Mouse (Mus musculus) midbrain, embryonic 10.5 days (tissue): Measurements from ENCODE around the gene Pex1. TPM values are rescaled to one million over a fixed set of nuclear protein-coding genes. Genes with fewer than 3 reads are reported as not detected.
"Not testable (repeated sequence)": the region's sequence is repeated elsewhere in the genome, so short reads cannot be mapped to it uniquely, and the experiment has no call there.

Experiments
- DNase-seq: peaks from one replicate; pipeline ENCODE4 v3.0.0-alpha.2; 2017; ENCODE audit warnings: low spot score
- H3K27ac ChIP-seq: fragments of 300-500 bp; sonication (generic); replicated peaks from 2 replicates; pipeline ENCODE4 v1.5.1; 2016; ENCODE audit warnings: mild to moderate bottlenecking
- H3K27me3 ChIP-seq: fragments of 300-500 bp; sonication (generic); 2 replicates; pipeline ENCODE4 v1.6.1; 2016; ENCODE audit warnings: low read depth, mild to moderate bottlenecking; ENCODE audit not compliant: poor library complexity, severe bottlenecking
- H3K36me3 ChIP-seq: fragments of 300-500 bp; sonication (generic); 2 replicates; pipeline ENCODE4 v1.6.1; 2016; ENCODE audit warnings: mild to moderate bottlenecking, moderate library complexity
- H3K4me1 ChIP-seq: fragments of 300-500 bp; sonication (generic); 2 replicates; pipeline ENCODE4 v1.6.1; 2016
- H3K4me3 ChIP-seq: fragments of 300-500 bp; sonication (generic); 2 replicates; pipeline ENCODE4 v1.5.1; 2016; ENCODE audit warnings: mild to moderate bottlenecking, moderate library complexity
- H3K9me3 ChIP-seq: fragments of 300-500 bp; sonication (generic); replicated peaks from 2 replicates; pipeline ENCODE4 v1.6.1; 2016; ENCODE audit warnings: mild to moderate bottlenecking
- WGBS: fragments of 180-500 bp; shearing (Covaris S2); methylation state at CpG from one replicate; pipeline ENCODE4 v1.1.7; 2016; 5-methylcytosine and 5-hydroxymethylcytosine counted together
- polyA plus RNA-seq: library from polyadenylated mRNA; unstranded; fragments of >200 nt; fragmentation: Nextera tagmentation; extraction: Ambion mirVana; gene quantifications from 2 replicates; pipeline ENCODE4 v1.2.1, GENCODE M21; 2016

Gene Pex1
- polyA plus RNA-seq, 1 experiment from 2014 or later, result 14.8 TPM

DNA sequence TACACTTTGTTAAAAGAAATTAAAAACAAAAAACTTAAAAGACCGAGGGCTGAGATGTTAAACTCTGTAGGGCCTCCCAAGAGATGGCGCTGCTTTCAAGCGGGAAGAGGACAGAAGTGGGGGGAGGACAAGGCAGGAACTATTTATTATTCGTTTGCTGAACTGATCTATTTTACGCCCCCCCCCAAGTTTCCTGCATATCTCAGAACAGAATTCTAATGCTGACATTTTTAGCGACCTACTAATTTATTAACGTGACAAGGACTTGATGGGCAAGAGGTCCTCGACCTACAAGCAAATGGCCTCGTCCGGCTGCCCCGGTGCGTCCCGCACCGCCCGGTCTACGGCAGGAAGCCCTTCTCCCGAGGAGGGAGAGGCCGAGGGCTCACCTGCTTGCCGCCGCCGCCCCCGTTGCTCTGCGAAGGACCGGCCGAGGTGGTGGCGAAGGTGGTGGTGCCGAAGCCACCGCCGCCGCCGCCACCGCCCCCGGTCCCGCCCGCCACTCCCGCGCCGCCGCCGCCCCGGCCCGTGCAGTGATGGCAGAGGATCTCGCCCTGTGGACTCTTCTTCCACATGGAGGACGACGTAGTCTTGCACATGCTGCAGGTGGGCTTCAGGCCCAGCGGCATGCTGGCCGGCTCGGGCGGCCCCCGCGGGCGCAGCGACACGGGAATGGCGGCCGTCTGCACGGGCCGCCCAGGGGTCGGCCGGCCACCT lies 51.3 kb downstream of the Pex1 start:
- under 1% methylated on average over 52 of the region's 60 CpGs for WGBS
- peak; percentile 71 for DNase-seq
- H3K4me1 ChIP-seq, result peaks cover 19% of the 10 kb centered on the region
- H3K9me3 ChIP-seq, result no peaks in the 10 kb centered on the region
- peak overlapping the region; percentile 96 for H3K27ac ChIP-seq
- peak overlapping the region; percentile 94 for H3K4me3 ChIP-seq
- H3K27me3 ChIP-seq, result no peaks in the 10 kb centered on the region
- peaks cover 36% of the 10 kb centered on the region for H3K36me3 ChIP-seq

DNA sequence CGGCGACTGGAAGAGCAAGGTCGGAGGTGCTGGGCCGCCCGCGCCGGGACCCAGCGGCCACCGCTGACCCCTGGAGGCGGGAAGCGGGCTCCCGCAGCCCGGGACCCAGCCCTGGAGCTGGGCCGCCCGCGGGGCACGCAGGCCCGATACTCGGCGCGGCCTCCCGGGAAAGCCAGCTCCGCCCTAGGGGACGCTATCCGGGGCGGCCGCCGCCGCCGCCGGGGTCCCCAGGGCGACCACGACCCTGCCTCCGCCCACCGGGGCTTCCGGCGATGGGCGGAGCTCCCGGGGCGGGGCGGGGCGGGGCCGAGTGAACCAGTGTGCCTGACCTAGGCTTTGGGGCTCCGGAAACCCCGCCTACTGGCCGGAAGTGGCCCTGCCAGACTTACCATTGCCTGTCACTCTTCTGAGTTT lies 51.8 kb downstream of the Pex1 start:
- no peaks in the 10 kb centered on the region for H3K27me3 ChIP-seq
- H3K4me3 ChIP-seq, result peak overlapping the region; percentile 94
- H3K36me3 ChIP-seq, result peaks cover 31% of the 10 kb centered on the region
- H3K9me3 ChIP-seq, result no peaks in the 10 kb centered on the region
- under 1% methylated on average over 37 of the region's 46 CpGs for WGBS
- peak; percentile 94 for DNase-seq
- peaks cover 19% of the 10 kb centered on the region for H3K4me1 ChIP-seq
- peak overlapping the region; percentile 96 for H3K27ac ChIP-seq

DNA sequence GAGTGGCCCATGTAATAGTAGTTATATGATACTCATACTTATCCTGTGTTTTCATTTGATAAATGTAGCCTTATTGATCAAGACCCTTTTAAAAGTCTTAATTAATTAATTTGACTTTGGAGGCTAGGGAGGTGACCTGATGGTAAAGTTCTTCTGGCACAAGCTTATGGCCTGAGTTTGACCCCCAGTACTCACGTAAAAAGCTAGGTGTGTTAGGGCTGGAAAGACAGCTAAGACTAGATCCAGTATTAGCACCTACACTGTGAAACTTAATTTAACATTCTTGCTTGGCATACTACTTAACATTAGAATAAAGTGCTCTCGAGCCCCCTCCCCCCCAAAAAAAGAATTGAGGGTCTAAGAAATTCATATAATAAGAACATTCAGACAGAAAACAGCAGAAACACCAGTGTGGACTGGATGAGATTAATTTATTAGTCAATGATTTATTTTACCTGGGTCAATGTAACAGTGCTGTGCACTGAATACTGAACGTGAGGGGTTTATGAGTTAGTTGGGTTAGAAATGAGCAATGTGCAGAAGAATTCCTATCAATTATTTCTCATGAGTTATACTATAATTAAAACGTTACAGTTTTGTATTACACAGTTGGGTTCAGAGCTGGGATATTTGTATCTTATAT lies 52.5 kb downstream of the Pex1 start:
- 55% methylated on average over 4 of the region's 4 CpGs for WGBS
- Histone ChIP-seq H3K36me3 (peaks cover 25% of the 10 kb centered on the region), H3K4me3 (peak overlapping the region; percentile 94), H3K27ac (peak overlapping the region; percentile 96), H3K9me3 (no peaks in the 10 kb centered on the region), H3K27me3 (no peaks in the 10 kb centered on the region), H3K4me1 (peaks cover 19% of the 10 kb centered on the region)
- no peak for DNase-seq

DNA sequence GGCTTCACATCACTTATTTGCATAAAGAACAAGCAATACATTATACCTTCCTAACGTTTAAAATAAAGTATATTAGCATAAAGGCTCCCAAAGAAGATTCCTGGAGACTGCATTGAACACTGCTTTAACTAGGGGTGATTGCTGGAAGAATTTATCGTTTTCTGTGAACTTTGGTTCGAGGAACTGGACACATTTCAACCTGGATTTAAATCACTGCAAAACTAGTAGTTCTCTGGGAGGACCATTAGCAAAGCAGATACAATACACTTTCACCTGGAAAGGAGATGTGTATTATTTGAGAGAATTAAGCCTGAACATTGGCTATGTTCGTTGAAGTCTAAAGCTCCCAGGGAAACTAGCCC lies 53.0 kb downstream of the Pex1 start:
- H3K4me1 ChIP-seq, result peaks cover 19% of the 10 kb centered on the region
- H3K9me3 ChIP-seq, result no peaks in the 10 kb centered on the region
- H3K27me3 ChIP-seq, result no peaks in the 10 kb centered on the region
- H3K36me3 ChIP-seq, result peaks cover 20% of the 10 kb centered on the region
- 76% methylated on average over 4 of the region's 4 CpGs for WGBS
- DNase-seq, result no peak
- no peak overlapping the region for H3K27ac ChIP-seq
- H3K4me3 ChIP-seq, result no peak overlapping the region

DNA sequence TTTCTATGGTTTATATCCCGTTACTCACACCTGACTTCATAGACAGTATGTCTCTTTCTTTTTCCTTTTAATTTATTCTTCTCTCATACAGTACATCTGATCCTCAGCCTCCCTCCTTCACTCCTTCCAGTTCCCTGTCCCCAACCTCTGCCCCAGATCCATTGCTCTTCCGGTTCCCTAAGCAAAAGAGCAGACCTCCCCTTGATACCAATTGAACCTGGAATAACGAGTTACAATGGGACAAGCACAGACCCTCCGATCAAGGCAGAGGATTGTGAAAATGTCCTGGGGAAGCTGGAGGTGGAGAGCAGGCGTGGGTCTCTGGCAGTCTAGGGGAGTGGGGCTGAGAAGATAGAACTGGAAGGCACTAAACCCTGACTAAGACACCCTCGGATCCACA lies 55.0 kb downstream of the Pex1 start, which contains the start of gene Tmbim7:
TSS of gene Tmbim7 (plus strand) at position 301 of the 400 bp plus-strand sequence.
- DNase-seq, result no peak
- no peaks in the 10 kb centered on the region for H3K36me3 ChIP-seq
- peaks cover 11% of the 10 kb centered on the region for H3K4me1 ChIP-seq
- WGBS, result 79% methylated on average over 6 of the region's 6 CpGs
- H3K27ac ChIP-seq, result no peak within 1 kb of the TSS
- H3K9me3 ChIP-seq, result no peaks in the 10 kb centered on the region
- H3K27me3 ChIP-seq, result no peaks in the 10 kb centered on the region
- H3K4me3 ChIP-seq, result no peak within 1 kb of the TSS

DNA sequence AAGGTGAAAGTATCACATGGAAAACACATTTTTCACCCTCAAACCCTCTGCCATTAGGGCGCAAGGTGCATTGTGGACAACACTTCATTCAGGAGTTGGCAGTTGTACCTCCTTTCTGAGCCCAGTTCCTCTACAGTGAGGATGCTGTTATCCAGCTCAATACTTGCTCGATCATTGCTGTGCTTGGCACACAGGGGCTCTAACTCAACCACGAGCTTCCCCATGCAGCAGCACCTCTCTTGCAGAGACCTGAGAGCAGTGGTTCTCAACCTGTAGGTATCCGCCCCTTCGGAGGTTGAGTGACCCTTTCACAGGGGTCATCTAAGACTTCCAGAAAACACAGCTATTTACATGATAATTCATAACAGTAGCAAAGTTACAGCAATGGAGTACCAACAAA lies 55.8 kb downstream of the Pex1 start:
- no peak for DNase-seq
- WGBS, result 89% methylated on average over 5 of the region's 5 CpGs
- no peaks in the 10 kb centered on the region for H3K36me3 ChIP-seq
- H3K27ac ChIP-seq, result no peak overlapping the region
- peaks cover 4% of the 10 kb centered on the region for H3K4me1 ChIP-seq
- no peaks in the 10 kb centered on the region for H3K9me3 ChIP-seq
- no peak overlapping the region for H3K4me3 ChIP-seq
- H3K27me3 ChIP-seq, result no peaks in the 10 kb centered on the region

DNA sequence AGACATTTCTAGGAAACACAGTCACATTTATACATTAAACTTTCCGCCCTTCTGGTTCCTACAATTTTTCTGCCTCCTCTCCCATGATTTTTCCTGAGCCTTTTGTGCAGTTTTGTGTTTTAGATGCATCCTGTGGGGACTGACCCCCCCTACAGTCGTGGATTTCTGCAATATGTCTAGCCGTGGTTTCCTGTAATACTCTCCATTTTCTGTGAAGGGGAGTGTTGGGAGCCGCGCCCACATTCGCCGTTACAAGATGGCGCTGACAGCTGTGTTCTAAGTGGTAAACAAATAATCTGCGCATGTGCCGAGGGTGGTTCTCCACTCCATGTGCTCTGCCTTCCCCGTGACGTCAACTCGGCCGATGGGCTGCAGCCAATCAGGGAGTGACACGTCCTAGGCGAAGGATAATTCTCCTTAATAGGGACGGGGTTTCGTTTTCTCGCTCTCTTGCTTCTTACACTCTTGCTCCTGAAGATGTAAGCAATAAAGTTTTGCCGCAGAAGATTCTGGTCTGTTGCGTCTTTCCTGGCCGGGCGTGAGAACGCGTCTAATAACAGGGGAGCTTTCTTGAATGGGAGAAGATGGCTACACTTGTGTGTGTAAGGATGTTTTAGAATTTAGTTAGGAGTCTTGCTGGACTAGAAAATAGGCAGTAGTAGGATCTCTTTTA lies 57.2 kb downstream of the Pex1 start:
- not testable (repeated sequence) for H3K27me3 ChIP-seq, DNase-seq, H3K9me3 ChIP-seq, H3K27ac ChIP-seq, H3K36me3 ChIP-seq, H3K4me3 ChIP-seq, H3K4me1 ChIP-seq
- 95% methylated on average over 17 of the region's 25 CpGs for WGBS

DNA sequence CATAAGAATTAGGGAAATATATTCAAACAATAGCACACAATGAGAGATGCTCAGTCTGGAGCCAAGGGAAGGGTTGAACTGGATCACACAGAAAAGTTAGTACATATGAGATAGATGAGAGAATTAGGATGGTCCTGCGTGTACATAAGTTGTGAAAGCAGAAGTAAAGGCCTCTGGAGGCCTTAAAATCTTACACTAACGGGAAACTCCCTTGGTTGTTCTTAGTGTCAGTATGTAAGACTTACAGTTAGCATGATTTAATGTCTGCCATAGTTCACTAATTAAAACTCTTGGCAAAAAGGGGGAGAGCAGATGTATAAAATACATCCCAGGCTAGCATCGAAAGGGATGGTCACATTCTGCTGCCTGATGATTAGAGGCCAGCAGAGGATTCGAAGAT lies 57.9 kb downstream of the Pex1 start:
- Histone ChIP-seq H3K27ac (no peak overlapping the region), H3K9me3 (no peaks in the 10 kb centered on the region), H3K4me1 (no peaks in the 10 kb centered on the region), H3K27me3 (no peaks in the 10 kb centered on the region), H3K36me3 (no peaks in the 10 kb centered on the region), H3K4me3 (no peak overlapping the region)
- no peak for DNase-seq
- 94% methylated on average over 4 of the region's 4 CpGs for WGBS

DNA sequence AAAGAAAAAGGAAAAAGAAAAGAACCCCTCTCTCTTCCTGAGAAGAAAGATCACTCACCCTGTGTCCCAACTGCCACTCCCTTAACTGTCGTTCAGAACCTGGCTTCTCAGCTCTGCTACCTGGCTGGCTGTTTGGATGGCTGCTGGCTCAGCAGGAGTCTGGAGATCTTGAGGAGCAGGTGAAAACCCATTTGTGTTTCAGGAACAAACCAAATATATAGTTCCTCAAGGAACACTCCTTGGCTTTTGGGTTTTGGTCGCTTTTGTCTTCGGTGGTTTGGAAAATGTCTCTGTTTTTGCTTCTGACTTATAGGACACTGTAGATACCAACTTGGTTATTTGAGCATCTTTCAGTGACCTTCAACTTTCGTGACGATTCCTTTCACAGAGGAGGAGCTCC lies 61.2 kb downstream of the Pex1 start, which contains the start of gene Gatad1:
TSS of gene Gatad1 (minus strand) at position 101 of the 400 bp plus-strand sequence.
- H3K4me3 ChIP-seq, result no peak within 1 kb of the TSS
- no peaks in the 10 kb centered on the region for H3K27me3 ChIP-seq
- no peaks in the 10 kb centered on the region for H3K36me3 ChIP-seq
- no peaks in the 10 kb centered on the region for H3K4me1 ChIP-seq
- DNase-seq, result no peak
- no peak within 1 kb of the TSS for H3K27ac ChIP-seq
- H3K9me3 ChIP-seq, result no peaks in the 10 kb centered on the region
- 79% methylated on average over 5 of the region's 5 CpGs for WGBS

DNA sequence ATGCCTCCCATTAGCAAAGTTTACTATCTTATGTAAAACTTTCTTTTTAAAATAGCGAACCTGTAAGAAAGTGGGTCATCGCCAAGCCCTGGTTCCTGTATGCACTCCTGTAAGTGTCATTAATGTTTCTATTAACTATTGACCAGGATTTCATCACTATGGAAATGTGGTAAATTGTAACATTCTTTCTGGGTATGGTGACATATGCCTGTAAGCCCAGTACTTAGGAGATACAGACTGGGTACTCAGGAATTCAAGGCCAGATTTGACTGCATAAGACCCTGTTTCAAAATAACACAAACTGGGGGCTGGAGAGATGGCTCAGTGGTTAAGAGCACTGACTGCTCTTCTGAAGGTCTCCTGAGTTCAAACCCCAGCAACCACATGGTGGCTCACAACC lies 69.4 kb downstream of the Pex1 start:
- H3K4me3 ChIP-seq, result no peak overlapping the region
- WGBS, result 98% methylated on average over 2 of the region's 2 CpGs
- no peaks in the 10 kb centered on the region for H3K4me1 ChIP-seq
- H3K27ac ChIP-seq, result no peak overlapping the region
- no peaks in the 10 kb centered on the region for H3K36me3 ChIP-seq
- no peaks in the 10 kb centered on the region for H3K9me3 ChIP-seq
- DNase-seq, result no peak
- H3K27me3 ChIP-seq, result no peaks in the 10 kb centered on the region

DNA sequence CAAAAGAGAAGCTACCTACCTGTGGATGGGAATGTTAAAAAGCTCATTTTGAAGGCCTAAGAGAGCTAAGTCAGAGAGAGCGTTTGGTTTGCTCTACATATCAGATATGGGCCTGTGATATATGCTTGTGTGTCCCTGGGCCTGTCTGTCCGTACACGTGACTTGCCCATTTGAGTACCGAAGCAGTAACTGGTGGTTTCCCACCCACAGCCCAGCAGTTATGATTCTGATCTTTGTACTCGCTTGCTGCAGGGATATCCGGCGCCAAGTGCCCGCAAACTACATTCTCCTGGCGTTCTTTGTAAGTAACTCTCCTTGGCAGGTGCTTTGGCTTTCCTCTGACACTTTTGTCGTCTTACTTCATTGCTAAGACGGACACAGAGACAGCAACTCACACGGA lies 70.7 kb downstream of the Pex1 start:
- H3K4me3 ChIP-seq, result no peak overlapping the region
- no peaks in the 10 kb centered on the region for H3K9me3 ChIP-seq
- H3K4me1 ChIP-seq, result no peaks in the 10 kb centered on the region
- no peak overlapping the region for H3K27ac ChIP-seq
- DNase-seq, result no peak
- WGBS, result 90% methylated on average over 12 of the region's 12 CpGs
- H3K27me3 ChIP-seq, result no peaks in the 10 kb centered on the region
- no peaks in the 10 kb centered on the region for H3K36me3 ChIP-seq

DNA sequence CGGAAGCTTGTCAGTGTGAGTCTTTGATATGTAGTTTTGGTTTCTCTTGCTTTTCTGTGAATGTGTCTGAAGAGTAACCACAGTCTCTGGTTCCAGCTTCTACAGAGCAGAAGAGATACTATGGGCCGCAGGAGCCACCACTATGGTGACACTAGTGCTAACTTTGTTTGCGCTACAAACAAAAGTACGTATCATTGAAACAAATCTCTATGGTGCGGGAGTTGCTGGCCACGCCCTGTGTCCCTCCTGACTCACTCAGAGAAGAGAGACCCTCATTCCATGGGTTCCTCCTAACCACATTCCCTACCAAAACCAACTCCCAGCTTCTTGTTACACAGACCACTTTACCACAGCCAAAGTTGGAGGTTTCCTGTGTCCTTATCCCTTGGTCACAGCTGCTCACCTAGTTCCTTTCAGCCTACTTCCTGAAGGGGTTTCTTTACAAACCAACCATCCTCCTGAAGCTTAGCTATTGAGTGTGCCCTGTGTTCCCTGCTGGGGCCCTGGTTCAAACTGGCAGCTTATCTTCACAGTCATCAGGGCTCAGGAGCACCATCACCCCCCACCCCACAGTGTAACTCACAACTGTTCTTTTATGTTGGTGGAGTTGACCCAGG lies 74.2 kb downstream of the Pex1 start:
- Histone ChIP-seq H3K4me3 (no peak overlapping the region), H3K27me3 (no peaks in the 10 kb centered on the region), H3K4me1 (no peaks in the 10 kb centered on the region), H3K36me3 (no peaks in the 10 kb centered on the region), H3K9me3 (no peaks in the 10 kb centered on the region), H3K27ac (no peak overlapping the region)
- WGBS, result 91% methylated on average over 6 of the region's 6 CpGs
- no peak for DNase-seq
